Mouse (Mus musculus): ENCODE data around the gene Ehd3. TPM values are rescaled to one million over a fixed set of nuclear protein-coding genes. Genes with fewer than 3 reads are reported as not detected.
"Not testable (repeated sequence)": the region's sequence is repeated elsewhere in the genome, so short reads cannot be mapped to it uniquely, and the experiment has no call there.

Ehd3 gene
- polyA plus RNA-seq, 1 experiment from 2014 or later, result 29.8 TPM

GRCm38 (mm10) chr17:73830511-73830910, 26.6 kb downstream of the Ehd3 start:
- Histone ChIP-seq H3K4me2 (no peak overlapping the region), H3K4me3 (no peak overlapping the region), H3K27ac (no peak overlapping the region), H3K9ac (no peak overlapping the region), H3K27me3 (replicated peaks) (no peaks in the 10 kb centered on the region), H3K36me3 (peaks cover 28% of the 10 kb centered on the region), H3K9me3 (replicated peaks) (no peaks in the 10 kb centered on the region), H3K4me1 (no peaks in the 10 kb centered on the region)
- ATAC-seq, result no peak
- WGBS (ENCODE audit: insufficient replicate concordance), result 76% methylated on average over 1 of the region's 1 CpGs

GRCm38 (mm10) chr17:73831427-73831826, 27.5 kb downstream of the Ehd3 start:
- no peaks in the 10 kb centered on the region for H3K27me3 ChIP-seq (replicated peaks)

GRCm38 (mm10) chr17:73832901-73833300, 29.0 kb downstream of the Ehd3 start:
- Histone ChIP-seq H3K27ac (no peak overlapping the region), H3K27me3 (replicated peaks) (no peaks in the 10 kb centered on the region), H3K4me2 (no peak overlapping the region), H3K4me3 (no peak overlapping the region), H3K9me3 (replicated peaks) (no peaks in the 10 kb centered on the region), H3K9ac (no peak overlapping the region), H3K4me1 (no peaks in the 10 kb centered on the region), H3K36me3 (peaks cover 17% of the 10 kb centered on the region; the same call in 1 of the 2 replicates)
- ATAC-seq, result no peak
- WGBS (ENCODE audit: insufficient replicate concordance), result 71% methylated on average over 1 of the region's 1 CpGs

More at GRCm38 (mm10) chr17:73831427-73831826, 27.5 kb downstream of the Ehd3 start:
- no peak for ATAC-seq
- Histone ChIP-seq H3K36me3 (peaks cover 28% of the 10 kb centered on the region), H3K4me3 (no peak overlapping the region), H3K4me2 (no peak overlapping the region), H3K9me3 (replicated peaks) (no peaks in the 10 kb centered on the region), H3K9ac (no peak overlapping the region), H3K27ac (no peak overlapping the region), H3K4me1 (no peaks in the 10 kb centered on the region)
- 48% methylated on average over 4 of the region's 4 CpGs for WGBS (ENCODE audit: insufficient replicate concordance)

- Histone ChIP-seq H3K36me3 (peaks cover 12% of the 10 kb centered on the region; the same call in 1 of the 2 replicates), H3K9ac (no peak overlapping the region), H3K4me2 (no peak overlapping the region), H3K27ac (no peak overlapping the region), H3K9me3 (replicated peaks) (no peaks in the 10 kb centered on the region), H3K4me1 (no peaks in the 10 kb centered on the region), H3K4me3 (no peak overlapping the region), H3K27me3 (replicated peaks) (no peaks in the 10 kb centered on the region)
- WGBS (ENCODE audit: insufficient replicate concordance), result 76% methylated on average over 3 of the region's 3 CpGs
- no peak for ATAC-seq
These were observed 29.5 kb downstream of the Ehd3 start for GRCm38 (mm10) chr17:73833474-73833873.

GRCm38 (mm10) chr17:73836601-73837000, 32.7 kb downstream of the Ehd3 start:
- Histone ChIP-seq H3K27ac (no peak overlapping the region), H3K9ac (no peak overlapping the region), H3K4me2 (no peak overlapping the region), H3K27me3 (replicated peaks) (no peaks in the 10 kb centered on the region), H3K9me3 (replicated peaks) (no peaks in the 10 kb centered on the region), H3K4me3 (no peak overlapping the region), H3K4me1 (no peaks in the 10 kb centered on the region), H3K36me3 (peaks cover 2% of the 10 kb centered on the region; the same call in 1 of the 2 replicates)
- 83% methylated on average over 3 of the region's 3 CpGs for WGBS (ENCODE audit: insufficient replicate concordance)
- no peak for ATAC-seq

GRCm38 (mm10) chr17:73837244-73837643, 33.3 kb downstream of the Ehd3 start:
- H3K27ac ChIP-seq, result no peak overlapping the region
- no peak overlapping the region for H3K4me3 ChIP-seq
- no peaks in the 10 kb centered on the region for H3K9me3 ChIP-seq (replicated peaks)
- H3K4me2 ChIP-seq, result no peak overlapping the region
- 75% methylated on average over 4 of the region's 4 CpGs for WGBS (ENCODE audit: insufficient replicate concordance)
- no peak for ATAC-seq
- no peaks in the 10 kb centered on the region for H3K36me3 ChIP-seq
- H3K9ac ChIP-seq, result no peak overlapping the region
- H3K27me3 ChIP-seq (replicated peaks), result no peaks in the 10 kb centered on the region
- no peaks in the 10 kb centered on the region for H3K4me1 ChIP-seq

DNA sequence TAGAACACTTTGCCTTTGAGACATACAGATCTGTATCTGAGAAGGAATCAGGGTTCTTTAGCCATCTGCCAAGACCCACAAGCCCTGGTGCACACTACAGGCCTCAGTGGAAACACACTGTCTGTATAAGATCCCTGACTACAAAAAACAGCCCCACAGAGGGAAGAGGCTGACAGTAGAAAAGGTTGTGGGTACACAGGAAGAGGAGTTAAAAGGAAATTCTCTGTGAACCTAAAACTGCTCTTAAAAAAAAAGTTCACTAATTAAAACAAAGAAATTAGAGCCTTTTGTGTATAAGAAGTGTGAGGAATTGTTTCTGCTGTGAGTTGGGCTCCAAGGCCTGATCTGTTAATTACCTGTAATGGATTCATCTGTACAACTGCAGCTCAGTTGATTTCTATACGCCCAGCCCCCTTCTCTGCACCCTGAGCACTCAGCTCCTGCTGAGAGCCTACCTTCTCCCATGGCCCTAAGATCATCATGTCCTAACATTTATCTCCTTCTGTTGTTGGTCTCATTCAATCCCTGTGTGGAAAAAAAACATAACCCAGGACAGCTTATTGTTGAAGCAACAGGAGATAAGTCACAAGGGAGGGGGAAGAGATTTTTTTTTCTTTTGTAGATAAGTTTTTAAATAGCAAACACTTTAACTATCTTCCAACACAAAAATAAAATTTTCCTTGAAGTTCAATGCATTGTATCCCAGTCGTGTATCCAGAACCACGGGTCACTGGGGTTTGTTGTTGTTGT, 35.3 kb downstream of the Ehd3 start:
- Histone ChIP-seq H3K27ac (peak overlapping the region; percentile 10; the same call in 1 of the 2 replicates), H3K9ac (no peak overlapping the region), H3K36me3 (no peaks in the 10 kb centered on the region), H3K4me2 (no peak overlapping the region), H3K4me1 (no peaks in the 10 kb centered on the region), H3K27me3 (replicated peaks) (no peaks in the 10 kb centered on the region), H3K9me3 (replicated peaks) (no peaks in the 10 kb centered on the region), H3K4me3 (no peak overlapping the region)
- ATAC-seq, result no peak
- WGBS (ENCODE audit: insufficient replicate concordance), result 39% methylated on average over 3 of the region's 3 CpGs

- H3K4me3 ChIP-seq; H3K9me3 ChIP-seq (replicated peaks): not testable (repeated sequence)
- 44% methylated on average over 1 of the region's 1 CpGs for WGBS (ENCODE audit: insufficient replicate concordance)
These were observed 35.9 kb downstream of the Ehd3 start for GRCm38 (mm10) chr17:73839876-73840275.

GRCm38 (mm10) chr17:73842963-73843362, 39.0 kb downstream of the Ehd3 start:
- no peaks in the 10 kb centered on the region for H3K36me3 ChIP-seq
- H3K4me2 ChIP-seq, result no peak overlapping the region
- no peaks in the 10 kb centered on the region for H3K9me3 ChIP-seq (replicated peaks)
- no peak for ATAC-seq
- no peaks in the 10 kb centered on the region for H3K4me1 ChIP-seq
- no peak overlapping the region for H3K4me3 ChIP-seq
- WGBS (ENCODE audit: insufficient replicate concordance), result 44% methylated on average over 1 of the region's 1 CpGs
- no peak overlapping the region for H3K27ac ChIP-seq
- H3K27me3 ChIP-seq (replicated peaks), result no peaks in the 10 kb centered on the region
- H3K9ac ChIP-seq, result no peak overlapping the region

More at GRCm38 (mm10) chr17:73839876-73840275, 35.9 kb downstream of the Ehd3 start:
- not testable (repeated sequence) for ATAC-seq; H3K36me3 ChIP-seq; H3K27ac ChIP-seq; H3K4me1 ChIP-seq; H3K9ac ChIP-seq; H3K27me3 ChIP-seq (replicated peaks); H3K4me2 ChIP-seq

DNA sequence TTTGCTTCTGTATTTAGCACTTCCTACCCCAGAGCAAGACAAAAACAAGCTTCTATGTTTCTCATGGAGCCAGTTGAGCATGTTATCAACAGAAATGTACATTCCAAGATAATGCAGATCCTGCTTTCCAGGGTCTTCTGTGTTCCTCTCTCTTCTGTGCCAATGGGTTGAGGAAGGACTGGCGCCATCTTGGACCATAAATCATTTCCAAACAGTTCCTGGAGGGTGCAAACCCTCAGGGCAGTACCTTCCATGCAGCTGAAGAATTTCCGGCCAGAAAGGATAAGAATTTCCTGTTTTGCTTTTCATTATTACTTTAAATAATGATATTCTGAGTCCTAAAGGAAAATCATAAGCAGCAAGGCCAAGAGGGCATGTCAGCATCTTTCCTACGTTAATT, 41.7 kb downstream of the Ehd3 start:
- Histone ChIP-seq H3K4me1 (no peaks in the 10 kb centered on the region), H3K27me3 (replicated peaks) (no peaks in the 10 kb centered on the region), H3K36me3 (no peaks in the 10 kb centered on the region), H3K27ac (no peak overlapping the region), H3K9me3 (replicated peaks) (no peaks in the 10 kb centered on the region), H3K9ac (no peak overlapping the region), H3K4me2 (no peak overlapping the region), H3K4me3 (no peak overlapping the region)
- ATAC-seq, result no peak
- 39% methylated on average over 3 of the region's 3 CpGs for WGBS (ENCODE audit: insufficient replicate concordance)

DNA sequence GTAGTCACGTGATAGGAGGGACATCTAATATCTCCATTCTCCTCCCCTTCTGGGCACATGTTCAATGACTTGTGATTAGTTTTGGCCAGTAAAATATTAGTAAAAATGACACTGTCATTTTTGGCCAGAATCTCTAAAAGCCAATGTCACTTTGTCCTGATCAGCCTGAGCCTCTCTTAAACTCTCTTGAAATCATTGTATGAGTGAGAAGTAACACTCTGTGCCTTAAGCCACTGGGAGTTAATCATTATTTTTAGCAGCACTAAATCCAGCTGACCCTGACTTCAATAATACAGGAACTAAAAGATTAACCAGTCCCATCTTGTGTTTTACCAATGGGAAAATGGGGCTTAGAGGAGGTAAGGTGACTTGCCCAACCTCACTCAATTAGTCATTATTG, 43.5 kb downstream of the Ehd3 start:
- no peak for ATAC-seq
- Histone ChIP-seq H3K4me3 (no peak overlapping the region), H3K27me3 (replicated peaks) (no peaks in the 10 kb centered on the region), H3K9me3 (replicated peaks) (no peaks in the 10 kb centered on the region), H3K36me3 (no peaks in the 10 kb centered on the region), H3K9ac (no peak overlapping the region), H3K4me1 (no peaks in the 10 kb centered on the region), H3K27ac (no peak overlapping the region), H3K4me2 (no peak overlapping the region)
- WGBS (ENCODE audit: insufficient replicate concordance), result 65% methylated on average over 1 of the region's 1 CpGs

DNA sequence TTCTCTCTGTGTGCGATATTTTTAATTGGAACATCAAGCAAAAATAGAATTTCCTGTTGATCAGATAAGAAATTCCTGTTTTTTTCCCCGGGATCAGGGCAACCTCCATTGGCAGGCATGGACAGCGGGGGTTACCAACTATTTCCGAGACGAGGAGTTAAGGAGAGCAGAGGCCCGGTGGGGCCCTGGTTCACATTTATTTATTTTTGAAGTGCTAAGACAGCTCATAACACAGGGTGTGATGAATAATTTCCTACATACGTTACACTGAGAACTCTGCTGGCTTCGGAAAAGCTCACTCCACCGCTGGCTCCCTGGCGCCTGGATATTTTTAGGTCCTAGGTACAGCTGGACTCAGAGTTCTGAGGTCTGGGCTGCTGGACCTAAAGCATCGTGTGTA, 49.1 kb downstream of the Ehd3 start:
- WGBS (ENCODE audit: insufficient replicate concordance), result 75% methylated on average over 11 of the region's 11 CpGs
- H3K4me1 ChIP-seq, result no peaks in the 10 kb centered on the region
- no peak for ATAC-seq
- H3K4me2 ChIP-seq, result no peak overlapping the region
- H3K27ac ChIP-seq, result no peak overlapping the region
- no peaks in the 10 kb centered on the region for H3K36me3 ChIP-seq
- H3K9me3 ChIP-seq (replicated peaks), result peaks cover 5% of the 10 kb centered on the region; the same call in 1 of the 2 replicates
- no peak overlapping the region for H3K4me3 ChIP-seq
- no peak overlapping the region for H3K9ac ChIP-seq
- H3K27me3 ChIP-seq (replicated peaks), result no peaks in the 10 kb centered on the region

DNA sequence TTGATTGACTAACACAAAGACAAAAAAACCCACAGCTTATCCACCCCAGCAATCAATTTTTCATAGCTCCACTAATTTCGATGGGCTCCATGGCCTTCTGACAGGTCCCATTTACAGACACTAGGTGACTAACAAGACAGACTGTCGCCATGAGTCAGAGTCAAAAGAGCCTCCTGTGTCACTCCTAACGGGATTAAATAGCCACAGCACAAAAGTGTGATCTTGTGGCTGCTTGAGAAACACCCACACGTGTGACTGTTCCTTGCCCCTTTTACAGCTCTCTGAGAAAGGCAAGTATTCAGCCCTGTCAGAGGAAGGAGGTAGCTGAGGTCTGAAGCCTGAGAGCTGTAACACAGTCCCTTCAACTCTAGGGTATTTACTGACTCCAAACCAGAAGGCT, 49.8 kb downstream of the Ehd3 start:
- Histone ChIP-seq H3K27me3 (replicated peaks) (no peaks in the 10 kb centered on the region), H3K9ac (no peak overlapping the region), H3K4me1 (no peaks in the 10 kb centered on the region), H3K27ac (no peak overlapping the region), H3K4me2 (no peak overlapping the region), H3K36me3 (no peaks in the 10 kb centered on the region), H3K4me3 (no peak overlapping the region), H3K9me3 (replicated peaks) (peaks cover 5% of the 10 kb centered on the region; the same call in 1 of the 2 replicates)
- no peak for ATAC-seq
- WGBS (ENCODE audit: insufficient replicate concordance), result 53% methylated on average over 4 of the region's 4 CpGs
